Mouse (Mus musculus) heart, adult 2 months (tissue): ENCODE measurements around the gene Il10ra.

Experiments used
- CTCF ChIP-seq: fragments of 200-600 bp; IDR thresholded peaks from 2 replicates; pipeline ENCODE4 v1.8.1; 2022; ENCODE audit warnings: antibody characterized with exemption, mild to moderate bottlenecking, moderate library complexity
- EP300 ChIP-seq: fragments of 200-500 bp; IDR thresholded peaks from 2 replicates; pipeline ENCODE4 v1.6.1; 2011; ENCODE audit warnings: low read depth, low read length, control low read depth; ENCODE audit not compliant: insufficient read depth

DNA sequence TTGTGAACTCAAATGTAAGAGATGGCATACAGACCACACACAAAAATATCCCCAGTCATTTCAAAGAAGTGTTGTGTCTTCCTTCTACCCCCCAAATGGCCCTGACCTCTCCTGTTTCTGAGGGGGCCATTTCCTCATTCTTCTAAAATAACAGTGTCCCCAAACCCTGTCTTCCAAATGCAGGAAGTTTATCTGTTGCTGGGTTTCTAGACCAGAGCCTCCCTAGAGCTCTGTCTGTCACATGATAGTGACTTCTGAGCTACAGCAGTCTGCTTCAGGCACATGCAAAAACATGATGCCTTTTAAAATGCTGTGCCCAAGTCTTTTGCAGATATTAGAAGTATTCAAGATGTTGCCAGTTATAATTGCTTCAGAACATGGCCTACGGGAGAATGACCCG is 5.7 kb upstream of the Il10ra start:
- TF ChIP-seq CTCF (no peak), EP300 (no peak)
